Mouse (Mus musculus) fat pad, adult 2 months (tissue): ENCODE data around the gene Urb1.
"Not testable (repeated sequence)": the region's sequence is repeated elsewhere in the genome, so short reads cannot be mapped to it uniquely, and the experiment has no call there.

Experiments used
- DNase-seq: peaks from one replicate; pipeline ENCODE4 v3.0.0-alpha.2; 2011; ENCODE audit warnings: low read depth, low spot score; ENCODE audit errors: extremely low read depth

Gene Urb1

DNA sequence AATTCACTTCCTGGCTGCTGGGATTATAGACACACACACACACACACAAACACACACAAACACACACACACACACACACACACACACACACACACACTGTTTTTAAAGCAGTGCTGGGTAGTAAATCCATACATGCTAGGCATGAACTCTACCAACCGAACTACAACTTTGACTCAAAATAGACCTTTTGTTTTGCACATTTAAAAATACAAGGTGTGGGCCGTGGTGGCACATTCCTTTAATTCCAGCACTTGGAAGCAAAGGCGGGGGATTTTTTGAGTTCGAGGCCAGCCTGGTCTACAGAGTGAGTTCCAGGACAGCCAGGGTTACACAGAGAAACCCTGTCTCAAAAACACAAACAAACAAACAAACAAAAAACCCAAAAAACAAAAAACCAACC lies 13.8 kb upstream of the Urb1 start:
- DNase-seq, result not testable (repeated sequence)

DNA sequence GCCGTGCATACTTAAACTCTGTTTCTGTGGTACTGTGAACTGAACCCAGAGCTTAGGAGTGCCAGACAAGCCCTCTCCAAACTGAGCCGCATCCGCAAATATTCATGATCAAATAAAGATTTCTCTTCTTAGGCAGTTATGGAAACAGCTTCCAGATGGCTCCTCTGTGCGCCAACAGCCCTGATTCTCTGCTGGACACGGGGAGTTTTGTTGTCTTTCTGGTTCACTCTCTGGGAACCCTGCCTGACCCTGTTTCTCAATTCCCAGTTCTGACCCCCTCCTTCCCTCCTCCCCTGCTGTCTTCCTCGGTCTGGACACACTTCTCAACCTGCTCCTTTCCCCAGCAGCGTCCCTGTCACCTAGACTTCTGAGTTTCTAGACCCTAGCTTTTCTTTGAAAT lies 12.8 kb upstream of the Urb1 start:
- DNase-seq, result no peak

DNA sequence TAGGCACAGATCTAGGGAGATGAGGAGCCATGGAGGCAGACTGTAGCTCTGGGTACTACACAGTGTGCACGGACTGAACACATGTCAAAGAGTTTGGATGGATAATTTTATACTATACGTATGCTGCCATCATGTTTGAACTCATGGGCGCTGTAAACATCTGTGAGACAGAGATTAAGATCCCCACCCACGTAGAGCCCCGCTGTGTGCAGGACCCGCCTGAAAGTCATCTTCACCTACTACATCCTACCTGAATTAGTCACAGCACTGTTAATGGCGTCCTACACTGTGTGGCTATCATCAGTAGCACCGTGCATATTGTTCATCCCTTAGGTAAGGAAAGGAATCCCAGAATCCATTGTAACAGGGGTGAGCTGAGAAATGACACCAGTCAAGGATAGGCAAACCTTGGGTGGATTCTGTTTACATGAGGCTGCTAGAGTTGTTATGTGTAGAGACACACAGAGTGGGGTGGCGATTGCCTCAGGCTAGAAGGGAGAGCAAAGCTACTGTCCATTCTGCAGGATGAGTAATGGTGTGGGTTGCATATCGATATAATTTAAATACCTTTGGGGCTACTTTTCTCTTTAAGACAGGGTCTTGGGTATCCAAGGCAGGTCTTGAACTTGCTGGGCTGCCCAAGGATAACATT lies 12.2 kb upstream of the Urb1 start:
- DNase-seq, result no peak

DNA sequence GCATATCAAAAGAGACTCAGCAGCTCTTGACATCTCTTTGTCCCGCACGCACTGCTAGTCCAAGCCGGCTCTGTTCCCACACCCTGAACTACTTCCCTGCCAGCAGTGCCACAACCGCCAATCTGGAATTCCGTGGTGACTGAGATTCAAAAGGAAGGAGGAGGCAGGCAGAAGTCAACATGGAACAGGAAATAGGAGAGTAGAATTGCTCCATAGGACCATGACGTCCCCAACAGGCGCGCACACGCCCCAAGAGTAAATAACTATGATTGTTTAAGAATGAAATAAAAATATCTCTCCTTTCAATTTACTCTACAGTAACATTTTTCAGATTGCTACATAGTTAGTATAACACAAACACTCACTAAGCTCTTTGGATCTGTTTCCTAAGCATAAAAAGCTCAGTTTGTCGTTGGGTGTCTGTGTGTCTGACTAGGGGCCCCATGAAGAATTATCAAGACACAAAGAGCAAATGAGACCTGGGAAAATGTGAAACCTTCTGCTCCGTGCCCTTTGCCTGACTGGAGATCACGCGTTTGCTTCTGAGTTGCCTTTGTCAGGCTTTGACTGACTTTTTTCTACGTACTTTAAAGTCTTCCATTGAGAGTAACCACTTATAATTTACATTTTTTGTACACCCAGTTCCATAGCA lies 11.0 kb upstream of the Urb1 start:
- DNase-seq, result no peak

DNA sequence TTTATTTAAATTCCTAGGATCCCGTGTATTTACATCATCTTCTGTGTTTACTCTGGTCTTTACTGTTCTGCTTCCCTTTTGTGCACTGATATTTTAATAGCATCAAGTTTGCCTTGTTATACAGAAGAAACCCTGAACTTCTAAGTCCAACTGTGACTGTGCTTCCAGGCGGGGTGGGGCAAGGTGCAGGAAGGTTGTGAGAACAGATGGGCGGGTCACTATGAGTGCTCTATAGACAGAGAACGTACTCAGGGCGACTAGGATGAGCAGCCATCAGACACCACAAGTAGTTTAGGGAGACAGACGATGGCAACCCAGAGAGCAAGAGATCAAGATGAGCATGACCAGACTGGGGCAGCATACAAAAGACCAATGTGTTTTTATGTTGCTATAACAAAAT lies 10.1 kb upstream of the Urb1 start:
- no peak for DNase-seq

DNA sequence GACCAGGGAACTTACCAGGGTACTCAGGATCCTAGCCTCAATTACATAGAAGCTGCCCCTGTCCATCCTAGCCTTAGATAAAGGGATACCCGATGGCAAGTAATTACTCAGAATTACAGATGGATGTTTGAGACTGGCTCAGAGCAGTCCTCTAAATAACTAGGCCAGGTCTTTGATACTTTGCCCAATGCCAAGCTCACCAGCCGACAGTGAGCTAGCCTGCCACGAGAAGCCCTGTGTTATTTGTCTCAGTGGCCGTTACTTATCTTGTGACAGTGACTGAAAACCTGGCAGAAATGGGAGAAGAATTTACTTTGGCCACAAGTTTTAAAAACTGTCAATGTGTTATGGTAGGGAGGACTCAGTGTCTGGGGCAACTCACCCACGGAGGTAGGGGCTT lies 1.9 kb upstream of the Urb1 start:
- no peak for DNase-seq

DNA sequence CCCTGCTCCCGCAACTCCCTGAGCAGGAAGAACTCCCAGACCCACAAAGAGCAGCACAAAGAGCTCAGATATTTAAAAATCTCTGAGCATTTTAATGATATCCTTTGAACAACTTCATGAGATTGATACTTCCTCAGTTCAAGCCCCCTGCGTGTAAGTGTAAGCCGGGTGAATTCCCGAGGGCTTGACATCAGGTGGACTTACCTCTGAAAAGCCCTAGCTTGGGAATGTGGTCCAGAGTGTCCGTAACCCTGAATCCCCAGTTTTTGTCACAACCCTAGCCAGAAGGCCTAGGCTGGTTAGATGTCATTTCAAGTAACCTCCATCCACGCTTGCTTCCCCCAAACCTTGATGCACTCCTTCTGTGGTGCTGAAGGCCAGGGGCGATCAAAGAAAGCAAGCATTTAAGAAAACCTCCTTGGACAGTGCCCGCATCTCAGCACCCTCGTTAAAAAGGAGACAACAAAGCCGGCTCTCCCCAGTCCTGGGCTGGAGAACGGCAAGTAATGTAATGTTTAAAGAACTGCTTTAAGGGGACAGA lies 573 bp upstream of the Urb1 start:
- no peak for DNase-seq

DNA sequence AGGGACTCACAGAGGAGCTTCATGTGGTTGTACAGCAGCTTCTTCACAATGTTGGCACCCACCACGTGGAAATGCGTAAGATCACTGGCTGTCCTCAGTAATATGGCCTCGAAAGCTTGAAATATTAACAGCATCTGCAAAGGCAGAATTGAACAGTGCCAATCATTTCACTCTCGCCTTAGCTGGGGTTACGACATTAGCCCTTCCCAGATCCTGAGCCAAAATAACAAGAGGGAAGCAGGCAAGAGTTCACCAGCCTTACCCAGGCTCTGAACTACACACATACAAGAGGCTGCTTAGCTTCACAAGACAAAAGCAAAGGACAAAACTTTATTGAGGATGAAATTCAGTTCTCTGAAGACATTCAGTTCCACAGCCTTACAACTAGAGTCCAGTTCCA lies 5.7 kb downstream of the Urb1 start:
- DNase-seq, result peak; percentile 39

DNA sequence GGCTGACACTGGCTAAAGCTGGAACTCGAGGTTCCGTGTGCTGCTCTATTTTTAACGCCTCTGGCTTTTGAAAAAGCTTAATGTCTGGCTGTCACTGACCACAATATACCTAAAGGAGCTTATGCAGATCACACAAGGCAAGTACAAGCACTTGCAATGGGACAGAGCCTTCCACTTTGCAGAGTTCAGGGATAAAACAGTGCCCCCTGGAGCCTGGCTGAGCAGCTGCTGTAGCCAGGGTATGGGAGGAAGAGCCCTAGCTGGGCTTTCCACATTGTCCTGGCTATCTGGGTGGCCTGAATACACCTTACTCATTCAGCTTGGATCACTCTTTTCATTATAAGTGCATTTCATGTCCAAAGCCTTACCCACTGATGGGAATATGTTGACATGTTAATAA lies 8.3 kb downstream of the Urb1 start:
- DNase-seq, result no peak

DNA sequence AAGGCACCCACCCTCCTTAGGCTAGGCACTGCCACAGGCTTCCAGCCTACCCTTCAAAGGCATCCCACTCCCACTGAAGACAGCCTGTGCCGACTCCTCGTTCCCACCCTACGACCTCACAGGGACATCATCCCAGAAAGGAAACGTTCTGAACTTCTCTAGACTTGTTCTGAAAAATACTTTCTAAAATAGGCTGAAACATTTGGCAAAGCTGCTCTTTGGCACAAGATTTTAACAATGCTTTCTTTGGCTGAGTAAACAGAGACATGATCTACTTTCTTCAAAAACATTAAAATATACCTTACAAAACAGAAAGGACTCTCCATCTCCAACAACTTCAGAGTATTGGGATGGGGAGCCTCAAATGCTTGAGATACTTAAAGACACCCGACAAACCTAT lies 9.0 kb downstream of the Urb1 start:
- DNase-seq, result no peak

DNA sequence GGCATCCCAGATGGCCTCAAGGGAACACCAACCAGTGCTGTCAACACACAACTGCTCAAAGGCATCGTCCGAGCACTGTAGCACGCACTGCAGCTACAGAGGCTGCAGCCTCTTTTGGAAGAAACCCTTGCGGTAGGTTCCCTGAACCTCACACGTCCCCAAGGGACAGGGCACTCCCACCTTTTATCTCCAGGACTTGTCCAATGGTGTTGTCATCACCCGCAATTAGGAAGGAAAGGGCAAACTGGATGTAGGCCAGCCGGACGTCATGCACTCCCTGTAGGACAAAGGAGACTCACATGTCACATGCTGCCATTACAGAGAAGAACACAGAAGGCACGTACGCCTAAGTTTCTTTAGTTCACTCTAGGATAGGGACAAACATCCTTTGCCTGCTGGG lies 10.4 kb downstream of the Urb1 start:
- no peak for DNase-seq

DNA sequence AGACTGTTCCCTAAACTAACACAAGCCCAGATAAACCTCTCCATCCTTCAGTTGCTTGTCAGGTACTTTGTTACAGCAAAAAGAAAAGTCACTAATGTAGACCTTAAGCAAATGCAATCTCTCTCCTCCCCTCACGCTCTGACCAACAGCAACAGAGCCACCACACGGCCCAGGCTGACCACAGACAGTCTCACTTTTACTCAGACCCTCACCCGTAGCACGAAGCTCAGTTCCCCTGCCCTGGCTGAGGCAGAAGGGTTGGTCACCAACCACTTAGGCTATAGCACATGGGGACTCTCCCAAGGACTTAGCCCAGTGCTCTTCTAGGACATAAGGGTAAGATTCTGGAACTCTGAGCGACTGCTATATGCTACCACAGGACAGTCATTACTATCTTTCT lies 11.4 kb downstream of the Urb1 start:
- no peak for DNase-seq

DNA sequence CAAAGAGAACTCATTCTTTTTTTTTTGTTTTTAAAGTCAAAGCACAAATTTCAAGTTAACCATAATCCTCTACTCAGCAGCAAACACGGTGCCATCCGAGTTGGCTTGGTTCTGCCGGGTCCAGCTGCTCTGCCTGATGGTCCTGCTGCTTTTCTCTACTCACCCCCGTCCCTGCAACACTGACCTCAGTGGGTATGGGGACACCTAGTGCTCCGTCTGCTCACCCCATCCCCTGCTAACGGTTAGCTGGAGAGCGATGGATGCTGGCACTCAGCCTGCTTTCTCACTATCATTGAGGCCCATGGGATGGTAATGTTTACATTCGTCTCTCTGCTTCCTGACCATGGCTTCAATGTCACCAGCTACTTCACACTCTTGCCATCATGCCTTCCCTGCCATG lies 11.8 kb downstream of the Urb1 start:
- DNase-seq, result no peak

DNA sequence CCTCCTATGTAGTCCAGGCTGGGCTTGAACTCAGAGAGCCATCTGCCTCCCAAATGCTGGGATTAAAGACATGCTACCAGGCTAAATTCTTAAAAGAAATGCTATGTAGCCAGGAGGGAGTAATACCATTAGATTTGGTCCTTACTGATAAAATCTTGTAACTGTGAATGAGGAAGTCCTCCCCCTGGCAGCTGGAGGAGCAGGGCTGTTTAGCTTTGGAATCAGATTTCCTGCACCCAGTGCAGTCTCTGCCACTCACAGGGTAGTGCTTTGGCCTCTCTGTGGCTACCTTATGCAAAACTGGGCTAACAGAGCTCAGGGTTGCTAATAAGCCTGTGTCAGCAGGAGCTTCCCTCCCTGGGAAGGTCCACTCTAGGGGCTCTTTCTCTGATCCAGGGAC lies 15.5 kb downstream of the Urb1 start:
- no peak for DNase-seq

DNA sequence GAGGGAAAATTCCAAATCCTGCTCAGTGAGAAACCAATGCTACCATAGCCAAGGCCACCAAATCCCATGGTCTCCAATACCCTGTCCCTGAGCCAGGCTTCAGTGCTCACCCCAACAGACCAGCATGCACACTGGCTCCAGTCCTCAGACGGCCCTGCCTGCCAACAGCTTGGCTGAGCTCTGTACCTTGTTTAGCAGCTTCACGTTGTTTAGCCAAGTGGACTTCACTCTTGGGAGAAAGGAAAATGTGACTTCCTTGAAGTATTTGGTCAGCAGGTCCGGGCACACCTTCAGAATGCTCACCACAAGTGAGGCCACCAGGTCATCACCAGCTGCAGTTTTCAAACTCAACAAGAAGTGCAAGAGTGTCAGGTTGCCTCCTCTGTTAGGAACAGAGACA lies 17.7 kb downstream of the Urb1 start:
- no peak for DNase-seq

DNA sequence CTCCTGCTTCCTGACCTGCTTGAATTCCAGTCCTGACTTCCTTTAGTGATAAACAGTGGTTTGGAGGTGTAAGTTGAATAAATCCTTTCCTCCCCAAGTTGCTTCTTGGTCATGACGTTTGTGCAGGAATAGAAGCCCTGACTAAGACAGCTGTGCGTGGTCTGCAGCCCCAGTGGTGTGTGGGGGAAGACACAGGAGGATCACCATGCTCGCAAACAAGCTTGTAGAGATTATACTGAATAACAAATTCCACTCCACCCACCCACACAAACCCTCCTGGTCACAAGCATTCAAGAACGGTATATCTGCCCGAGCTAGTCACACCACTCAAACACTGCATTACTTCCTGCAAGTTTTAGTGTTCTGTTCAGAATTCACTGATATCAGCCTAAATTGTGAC lies 18.1 kb downstream of the Urb1 start:
- DNase-seq, result no peak

DNA sequence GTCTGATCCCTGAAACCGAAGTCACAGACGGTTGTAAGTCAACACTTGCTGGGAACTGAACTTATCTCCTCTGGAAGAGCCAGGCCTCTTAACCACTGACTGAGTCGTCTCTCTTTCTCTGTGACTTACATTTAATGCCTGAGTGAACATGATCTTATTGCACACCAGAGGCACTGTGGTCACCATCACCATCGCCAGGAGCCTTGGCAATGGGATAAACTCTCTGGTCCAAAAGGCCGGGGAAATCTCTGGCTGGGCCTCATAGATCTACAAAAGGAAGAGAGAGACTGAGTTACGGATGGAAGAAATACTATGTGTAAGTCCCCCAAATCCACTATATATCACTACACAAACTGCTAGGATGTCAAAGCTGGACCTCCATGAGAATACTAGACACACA lies 19.3 kb downstream of the Urb1 start:
- DNase-seq, result no peak

DNA sequence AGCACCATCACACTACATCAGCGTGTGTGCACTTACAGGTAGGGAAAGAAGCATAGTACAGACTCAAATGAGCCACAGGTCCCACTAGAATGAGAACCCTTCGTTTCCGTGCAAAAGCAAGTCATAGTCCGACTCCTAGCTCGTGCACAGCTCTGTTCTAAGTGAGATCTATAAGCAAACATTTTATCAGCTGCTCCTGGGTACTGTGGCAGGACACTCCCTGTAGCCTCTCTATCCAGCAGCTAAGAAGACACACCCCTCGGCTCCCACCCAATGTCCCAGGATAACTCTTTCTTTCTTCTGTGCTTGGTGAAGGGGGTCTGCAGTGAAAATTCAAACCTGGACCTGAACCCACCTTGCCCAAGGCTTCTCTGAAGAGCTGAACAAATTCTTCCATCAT lies 21.6 kb downstream of the Urb1 start:
- DNase-seq, result no peak

DNA sequence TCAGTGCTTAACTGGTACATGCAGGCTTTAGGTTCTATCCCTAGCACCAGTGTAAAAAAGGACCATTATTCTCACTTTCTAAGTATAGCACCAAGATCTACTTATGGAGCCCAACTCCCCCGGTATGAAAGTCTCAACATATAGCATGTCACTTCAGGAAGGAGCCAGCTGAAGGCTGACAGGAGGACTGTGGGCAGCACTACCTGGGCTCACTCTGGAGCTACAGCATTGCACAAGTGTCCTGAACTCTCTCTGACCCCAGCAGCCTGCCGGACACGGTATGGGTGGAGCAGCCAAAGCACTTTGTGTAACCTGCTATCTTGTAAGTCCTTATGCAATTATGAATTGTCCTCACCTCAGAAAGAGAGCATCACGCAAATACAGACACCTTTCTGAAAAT lies 25.0 kb downstream of the Urb1 start:
- no peak for DNase-seq

DNA sequence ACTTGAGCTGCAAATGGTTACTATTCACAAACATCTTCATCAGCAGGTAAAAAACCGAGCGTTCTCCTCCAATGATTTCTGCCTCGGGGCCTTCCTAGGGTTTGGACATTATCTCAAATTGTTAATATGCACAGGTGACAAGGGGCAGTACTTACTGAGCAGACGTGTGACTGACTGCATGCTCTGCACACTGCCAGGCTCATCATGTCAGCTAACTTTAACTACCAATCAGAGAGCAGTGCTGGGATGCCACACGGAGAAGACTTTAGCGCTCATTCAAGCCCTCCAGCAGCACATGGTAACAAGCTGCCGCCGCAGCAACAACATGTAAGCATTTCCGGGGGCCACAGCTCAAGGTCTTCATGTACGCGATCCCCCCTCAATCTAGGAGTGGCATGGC lies 26.9 kb downstream of the Urb1 start:
- DNase-seq, result no peak

DNA sequence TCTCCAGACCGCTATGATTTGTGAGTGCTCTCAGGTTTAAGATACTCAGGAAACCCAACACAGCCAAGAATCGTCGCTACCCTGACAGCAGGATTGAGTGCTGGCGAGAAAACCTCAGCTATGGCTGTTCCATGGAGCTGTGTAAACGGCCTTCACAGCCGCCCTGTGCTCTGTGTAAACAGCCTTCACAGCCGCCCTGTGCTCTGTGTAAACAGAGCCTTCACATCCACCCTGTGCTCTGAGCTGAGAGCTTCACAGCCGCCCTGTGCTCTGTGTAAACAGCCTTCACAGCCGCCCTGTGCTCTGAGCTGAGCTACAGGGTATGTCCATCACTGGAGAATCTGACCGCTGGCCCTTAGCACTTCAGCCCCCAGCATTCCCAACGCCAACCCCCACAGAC lies 30.4 kb downstream of the Urb1 start:
- DNase-seq, result no peak

DNA sequence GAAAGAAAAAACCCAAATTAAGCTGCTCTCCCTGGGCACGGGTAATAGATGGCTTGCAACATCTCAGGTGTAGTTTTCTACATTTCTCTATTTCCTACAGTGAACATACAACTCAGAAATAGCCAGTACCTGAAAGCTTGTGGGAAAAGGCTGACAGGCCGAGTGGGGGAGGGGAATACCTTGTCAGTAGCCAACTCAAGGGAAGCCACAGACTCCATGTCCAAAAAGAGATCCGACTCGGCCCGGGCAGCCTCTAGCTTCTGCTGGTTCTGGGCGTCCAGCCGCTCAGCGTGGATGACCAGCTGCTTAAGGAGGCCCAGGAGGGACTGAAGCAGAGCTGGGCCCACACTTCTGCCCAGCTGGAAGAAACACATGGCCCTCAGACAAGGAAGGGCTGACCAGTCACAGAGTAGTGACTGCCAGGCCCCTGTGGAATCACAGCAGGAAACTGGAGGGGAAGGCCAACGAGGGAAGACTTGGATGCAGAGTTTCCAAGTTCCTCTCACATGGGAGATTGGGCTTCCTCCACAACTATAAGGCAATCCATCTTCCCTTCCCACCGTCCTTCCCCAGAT lies 34.2 kb downstream of the Urb1 start:
- DNase-seq, result no peak

DNA sequence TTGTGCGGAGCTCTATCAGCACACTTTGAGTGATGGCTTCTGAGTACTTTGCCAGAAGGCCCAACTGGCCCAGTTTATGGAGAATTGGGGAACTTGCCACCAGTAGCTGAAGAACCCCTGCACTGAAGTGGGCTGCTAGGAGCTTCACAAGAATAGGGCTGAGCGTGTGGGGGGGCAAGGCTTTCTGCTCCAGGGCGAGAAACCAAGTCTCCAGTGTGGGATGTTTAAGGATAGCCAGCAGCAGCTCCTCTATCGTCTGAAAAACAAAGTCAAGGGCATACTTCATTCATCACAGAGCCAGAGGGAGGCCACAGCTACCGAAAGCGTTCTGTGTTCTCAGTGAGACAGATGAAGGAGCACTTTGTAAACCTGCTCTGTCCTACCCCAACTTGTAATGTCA lies 35.6 kb downstream of the Urb1 start:
- DNase-seq, result no peak
